Mouse (Mus musculus) neural tube, embryonic 11.5 days (tissue): ENCODE measurements around the gene Atxn3. TPM values are rescaled to one million over a fixed set of nuclear protein-coding genes. Genes with fewer than 3 reads are reported as not detected.
"Not testable (repeated sequence)": the region's sequence is repeated elsewhere in the genome, so short reads cannot be mapped to it uniquely, and the experiment has no call there.

Source experiments
- ATAC-seq: fragments of 200-750 bp; cut with Nextera tagmentation; 2 replicates; pipeline ENCODE4 v1.8.0; 2017; ENCODE audit warnings: moderate number of reproducible peaks, mild to moderate bottlenecking, moderate TSS enrichment, moderate library complexity; ENCODE audit not compliant: insufficient read depth, low FRiP score, low TSS enrichment
- DNase-seq: peaks from one replicate; pipeline ENCODE4 v3.0.0-alpha.2; 2015; ENCODE audit warnings: low spot score
- H3K27ac ChIP-seq: fragments of 300-500 bp; sonication (generic); 2 replicates; pipeline ENCODE4 v1.5.1; 2014; ENCODE audit warnings: low read depth, mild to moderate bottlenecking, low read length
- H3K27me3 ChIP-seq: fragments of 300-500 bp; sonication (generic); 2 replicates; pipeline ENCODE4 v1.6.1; 2014; ENCODE audit warnings: mild to moderate bottlenecking, low read length, mixed read lengths; ENCODE audit not compliant: control insufficient read depth, insufficient read depth
- H3K36me3 ChIP-seq: fragments of 300-500 bp; sonication (generic); 2 replicates; pipeline ENCODE4 v1.6.1; 2014; ENCODE audit warnings: mild to moderate bottlenecking, low read length, moderate library complexity, mixed read lengths; ENCODE audit not compliant: control insufficient read depth, insufficient read depth
- H3K4me1 ChIP-seq: fragments of 300-500 bp; sonication (generic); 2 replicates; pipeline ENCODE4 v1.6.1; 2014; ENCODE audit warnings: low read length, mixed read lengths; ENCODE audit not compliant: control insufficient read depth, insufficient read depth
- H3K4me2 ChIP-seq: fragments of 300-500 bp; sonication (generic); 2 replicates; pipeline ENCODE4 v1.6.1; 2014; ENCODE audit warnings: low read depth, mild to moderate bottlenecking, moderate library complexity
- H3K4me3 ChIP-seq: fragments of 300-500 bp; sonication (generic); 2 replicates; pipeline ENCODE4 v1.5.1; 2014; ENCODE audit warnings: low read depth, low read length
- H3K9ac ChIP-seq: fragments of 300-500 bp; sonication (generic); 2 replicates; pipeline ENCODE4 v1.6.1; 2014; ENCODE audit warnings: mild to moderate bottlenecking, low read length
- H3K9me3 ChIP-seq: fragments of 300-500 bp; sonication (generic); 2 replicates; pipeline ENCODE4 v1.6.1; 2016; ENCODE audit warnings: low read length; ENCODE audit not compliant: control insufficient read depth
- WGBS: fragments of 180-500 bp; shearing (Covaris S2); extraction: QIAGEN DNeasy Blood & Tissue Kit; methylation state at CpG from one replicate; pipeline ENCODE4 v1.1.7; 2014; 5-methylcytosine and 5-hydroxymethylcytosine counted together
- polyA plus RNA-seq: library from polyadenylated mRNA; unstranded; fragments of >200 nt; fragmentation: Nextera tagmentation; extraction: Ambion mirVana; gene quantifications from 2 replicates; pipeline ENCODE4 v1.2.1, GENCODE M21; 2014

The Atxn3 gene
- polyA plus RNA-seq, 1 experiment from 2014 or later: 14.1 TPM

DNA sequence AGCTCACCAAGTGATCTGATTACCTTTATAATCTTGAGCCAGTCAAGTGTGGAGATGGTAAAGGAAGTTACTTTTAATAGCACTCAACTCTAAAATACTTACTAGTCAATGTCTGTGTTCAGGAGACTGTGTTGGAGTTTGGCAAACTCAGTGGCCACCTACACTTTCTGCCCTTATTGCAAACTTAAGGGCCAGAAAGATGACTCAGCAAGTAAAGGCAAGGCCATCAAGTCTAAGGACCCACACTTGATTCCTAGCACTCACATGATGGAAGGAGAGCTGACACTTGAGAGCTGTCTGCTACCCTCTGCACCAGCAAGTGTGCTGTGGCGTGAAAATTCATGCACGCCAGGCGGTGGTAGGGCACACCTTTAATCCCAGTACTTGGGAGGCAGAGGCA, 14.2 kb upstream of the Atxn3 start:
- no peak overlapping the region for H3K27ac ChIP-seq
- H3K27me3 ChIP-seq: no peaks in the 10 kb centered on the region
- H3K4me3 ChIP-seq: no peak overlapping the region
- 86% methylated on average over 3 of the region's 3 CpGs for WGBS
- H3K4me1 ChIP-seq: no peaks in the 10 kb centered on the region
- no peaks in the 10 kb centered on the region; the same call in 1 of the 2 replicates for H3K36me3 ChIP-seq
- DNase-seq: no peak
- H3K9me3 ChIP-seq: no peaks in the 10 kb centered on the region
- no peak overlapping the region for H3K9ac ChIP-seq
- no peak for ATAC-seq
- no peak overlapping the region for H3K4me2 ChIP-seq

- DNase-seq (no peak), ATAC-seq (no peak)
- WGBS: 96% methylated on average over 2 of the region's 2 CpGs
- Histone ChIP-seq H3K4me2 (no peak overlapping the region), H3K4me3 (no peak overlapping the region), H3K4me1 (no peaks in the 10 kb centered on the region), H3K9me3 (no peaks in the 10 kb centered on the region), H3K9ac (no peak overlapping the region), H3K27ac (no peak overlapping the region), H3K27me3 (no peaks in the 10 kb centered on the region), H3K36me3 (no peaks in the 10 kb centered on the region; the same call in 1 of the 2 replicates)
Observed at GRCm38 (mm10) chr12:101971311-101971710, 13.3 kb upstream of the Atxn3 start.

GRCm38 (mm10) chr12:101958960-101959780, 1.1 kb upstream of the Atxn3 start:
- 93% methylated on average over 5 of the region's 5 CpGs for WGBS
- not testable (repeated sequence) for H3K27me3 ChIP-seq, H3K4me3 ChIP-seq, H3K9me3 ChIP-seq, H3K9ac ChIP-seq, DNase-seq, H3K4me2 ChIP-seq, ATAC-seq, H3K4me1 ChIP-seq, H3K36me3 ChIP-seq, H3K27ac ChIP-seq

DNA sequence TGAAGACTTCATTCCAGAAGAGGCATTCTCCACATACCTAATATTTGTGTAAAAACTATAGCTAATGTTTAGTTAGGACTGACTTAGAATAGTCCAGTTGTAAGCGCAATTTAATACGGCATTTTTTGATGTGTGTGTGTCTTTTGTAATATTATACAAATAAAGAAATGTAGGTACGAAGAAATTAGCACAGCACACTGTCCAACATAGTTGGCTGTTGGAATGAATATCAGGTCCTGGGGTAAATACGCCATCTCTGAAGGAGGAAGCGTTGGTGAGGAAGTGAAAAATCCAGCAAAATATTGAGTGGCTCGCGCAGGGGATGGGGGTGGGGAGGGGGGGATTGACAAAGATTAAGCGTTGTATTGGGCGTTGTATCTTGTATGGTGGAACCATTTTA, 510 bp upstream of the Atxn3 start:
- DNase-seq (no peak), ATAC-seq (no peak)
- Histone ChIP-seq H3K4me2 (peak overlapping the region; percentile 29), H3K4me1 (no peaks in the 10 kb centered on the region), H3K9me3 (no peaks in the 10 kb centered on the region), H3K27me3 (no peaks in the 10 kb centered on the region), H3K4me3 (no peak overlapping the region), H3K27ac (no peak overlapping the region), H3K36me3 (no peaks in the 10 kb centered on the region), H3K9ac (no peak overlapping the region)
- 60% methylated on average over 9 of the region's 9 CpGs for WGBS

- DNase-seq: no peak
- Histone ChIP-seq H3K4me3 (peak overlapping the region; percentile 89), H3K4me2 (peak overlapping the region; percentile 55), H3K27me3 (no peaks in the 10 kb centered on the region), H3K4me1 (no peaks in the 10 kb centered on the region), H3K27ac (no peak overlapping the region), H3K9me3 (no peaks in the 10 kb centered on the region), H3K36me3 (no peaks in the 10 kb centered on the region), H3K9ac (peak overlapping the region; percentile 91)
- WGBS: 14% methylated on average over 26 of the region's 26 CpGs
- ATAC-seq: peak; percentile 54
Observed at GRCm38 (mm10) chr12:101957079-101957941, 736 bp downstream of the Atxn3 start.

GRCm38 (mm10) chr12:101955821-101956220, 2.2 kb downstream of the Atxn3 start:
- H3K9me3 ChIP-seq, H3K27me3 ChIP-seq, DNase-seq, H3K4me2 ChIP-seq, H3K36me3 ChIP-seq, H3K4me1 ChIP-seq, H3K27ac ChIP-seq, H3K9ac ChIP-seq, H3K4me3 ChIP-seq, ATAC-seq: not testable (repeated sequence)
- WGBS: 95% methylated on average over 8 of the region's 8 CpGs

GRCm38 (mm10) chr12:101948801-101949200, 9.2 kb downstream of the Atxn3 start:
- ATAC-seq: no peak

GRCm38 (mm10) chr12:101947986-101948385, 10.1 kb downstream of the Atxn3 start:
- no peak for ATAC-seq
- no peak overlapping the region for H3K4me2 ChIP-seq
- H3K9ac ChIP-seq: no peak overlapping the region
- 95% methylated on average over 8 of the region's 8 CpGs for WGBS
- no peak for DNase-seq
- peaks cover 8% of the 10 kb centered on the region; the same call in 1 of the 2 replicates for H3K36me3 ChIP-seq
- H3K4me3 ChIP-seq: no peak overlapping the region
- no peaks in the 10 kb centered on the region for H3K4me1 ChIP-seq
- no peaks in the 10 kb centered on the region for H3K27me3 ChIP-seq
- no peaks in the 10 kb centered on the region for H3K9me3 ChIP-seq
- H3K27ac ChIP-seq: no peak overlapping the region

More at GRCm38 (mm10) chr12:101948801-101949200, 9.2 kb downstream of the Atxn3 start:
- no peaks in the 10 kb centered on the region for H3K4me1 ChIP-seq
- H3K27ac ChIP-seq: no peak overlapping the region
- no peak overlapping the region for H3K9ac ChIP-seq
- peaks cover 8% of the 10 kb centered on the region; the same call in 1 of the 2 replicates for H3K36me3 ChIP-seq
- H3K4me2 ChIP-seq: no peak overlapping the region
- H3K9me3 ChIP-seq: no peaks in the 10 kb centered on the region
- H3K4me3 ChIP-seq: no peak overlapping the region
- no peak for DNase-seq
- 81% methylated on average over 4 of the region's 4 CpGs for WGBS
- H3K27me3 ChIP-seq: no peaks in the 10 kb centered on the region
